ENCODE assay signal across 12 mouse cellular contexts in genomic region chr10:18435938-18436337, GRCm38 (mm10).
DNase-seq lines count a peak whose midpoint lies in the region; ATAC-seq lines count a peak whose summit lies in the region.
"Had no signal": no experiment of that assay in that cellular context is flagged by ENCODE, and none has a peak within 500 bp of the region (broad histone marks: within the 10 kb centered on the region; RNA-seq: fewer than 3 reads in every experiment).

No protein-coding gene starts in this region.

- H3K36me3 ChIP-seq in forebrain, embryonic 10.5 days (replicated peaks), result no peaks in the 10 kb centered on the region
- H3K36me3 ChIP-seq in forebrain, embryonic 13.5 days (ENCODE audit: poor library complexity, severe bottlenecking), result no peaks in the 10 kb centered on the region
- H3K36me3 ChIP-seq in hindbrain, embryonic 14.5 days (replicated peaks; ENCODE audit: control insufficient read depth, insufficient read depth), result no peaks in the 10 kb centered on the region
- H3K36me3 ChIP-seq in hindbrain, embryonic 13.5 days, result no peaks in the 10 kb centered on the region
- no peaks in the 10 kb centered on the region for H3K36me3 ChIP-seq in intestine, embryonic 15.5 days

- H3K27me3 ChIP-seq in forebrain, embryonic 10.5 days (ENCODE audit: poor library complexity, severe bottlenecking), result no peaks in the 10 kb centered on the region
- H3K27me3 ChIP-seq in forebrain, embryonic 13.5 days, result no peaks in the 10 kb centered on the region
- no peaks in the 10 kb centered on the region for H3K27me3 ChIP-seq in hindbrain, embryonic 14.5 days (ENCODE audit: control insufficient read depth, insufficient read depth, low read length)
- no peaks in the 10 kb centered on the region for H3K27me3 ChIP-seq in hindbrain, embryonic 13.5 days
- no peaks in the 10 kb centered on the region for H3K27me3 ChIP-seq in intestine, embryonic 15.5 days (replicated peaks)

- H3K9ac ChIP-seq in forebrain, embryonic 13.5 days, result no peak overlapping the region
- 0 out of 2 replicates have a peak overlapping the region, but pooled peaks have one; percentile 5 for H3K9ac ChIP-seq in hindbrain, embryonic 14.5 days
- H3K9ac ChIP-seq in hindbrain, embryonic 13.5 days, result no peak overlapping the region
- no peak overlapping the region for H3K9ac ChIP-seq in intestine, embryonic 15.5 days

- H3K4me2 ChIP-seq in forebrain, embryonic 13.5 days, result no peak overlapping the region
- no peak overlapping the region for H3K4me2 ChIP-seq in hindbrain, embryonic 14.5 days (replicated peaks)
- H3K4me2 ChIP-seq in hindbrain, embryonic 13.5 days, result no peak overlapping the region
- H3K4me2 ChIP-seq in intestine, embryonic 15.5 days (replicated peaks), result no peak overlapping the region

- H3K4me1 ChIP-seq in forebrain, embryonic 10.5 days, result peaks cover 49% of the 10 kb centered on the region
- H3K4me1 ChIP-seq in forebrain, embryonic 13.5 days, result peaks cover 21% of the 10 kb centered on the region
- H3K4me1 ChIP-seq in hindbrain, embryonic 14.5 days (replicated peaks; ENCODE audit: control insufficient read depth, insufficient read depth, low read length), result peaks cover 21% of the 10 kb centered on the region
- peaks cover 21% of the 10 kb centered on the region for H3K4me1 ChIP-seq in hindbrain, embryonic 13.5 days (replicated peaks)
- peaks cover 7% of the 10 kb centered on the region for H3K4me1 ChIP-seq in intestine, embryonic 15.5 days (replicated peaks)

- ATAC-seq in forebrain, embryonic 13.5 days, result no peak
- no peak for ATAC-seq in hindbrain, embryonic 14.5 days (ENCODE audit: low FRiP score)
- no peak for ATAC-seq in hindbrain, embryonic 13.5 days (ENCODE audit: low FRiP score)
- ATAC-seq in intestine, embryonic 15.5 days, result no peak
- no peak for ATAC-seq in erythroblast, adult 5-6 weeks (replicated peaks; ENCODE audit: low FRiP score, poor library complexity, severe bottlenecking)
- ATAC-seq: midbrain, embryonic 16.5 days had no signal

- WGBS in forebrain, embryonic 10.5 days, result 69% methylated on average over 7 of the region's 7 CpGs
- 56% methylated on average over 7 of the region's 7 CpGs for WGBS in forebrain, embryonic 13.5 days
- WGBS in hindbrain, embryonic 14.5 days, result 59% methylated on average over 7 of the region's 7 CpGs
- WGBS in hindbrain, embryonic 13.5 days, result 64% methylated on average over 7 of the region's 7 CpGs
- WGBS in intestine, embryonic 15.5 days, result 32% methylated on average over 7 of the region's 7 CpGs

- H3K9me3 ChIP-seq in forebrain, embryonic 10.5 days, result no peaks in the 10 kb centered on the region
- no peaks in the 10 kb centered on the region for H3K9me3 ChIP-seq in forebrain, embryonic 13.5 days (replicated peaks)
- no peaks in the 10 kb centered on the region for H3K9me3 ChIP-seq in hindbrain, embryonic 14.5 days (ENCODE audit: control insufficient read depth, low read length)
- H3K9me3 ChIP-seq in hindbrain, embryonic 13.5 days, result no peaks in the 10 kb centered on the region
- no peaks in the 10 kb centered on the region for H3K9me3 ChIP-seq in intestine, embryonic 15.5 days

- DNase-seq in forebrain, embryonic 10.5 days (ENCODE audit: extremely low spot score, low spot score), result no peak
- DNase-seq in hindbrain, embryonic 14.5 days (ENCODE audit: low spot score), result no peak
- DNase-seq in 3T3-L1 (ENCODE audit: low read depth, low spot score), result peak; percentile 6
- DNase-seq in embryo, embryonic 11 days, result no peak
- DNase-seq: gastrocnemius, postnatal 25 days; kidney, adult 9 months; thymus, adult 2 months had no signal

- H3K27ac ChIP-seq in forebrain, embryonic 10.5 days, result 0 out of 2 replicates have a peak overlapping the region, but pooled peaks have one; percentile 25
- H3K27ac ChIP-seq in forebrain, embryonic 13.5 days, result no peak overlapping the region
- no peak overlapping the region for H3K27ac ChIP-seq in hindbrain, embryonic 14.5 days
- no peak overlapping the region for H3K27ac ChIP-seq in hindbrain, embryonic 13.5 days
- peak overlapping the region; percentile 24 for H3K27ac ChIP-seq in intestine, embryonic 15.5 days

- no peak overlapping the region for H3K4me3 ChIP-seq in forebrain, embryonic 10.5 days
- no peak overlapping the region for H3K4me3 ChIP-seq in forebrain, embryonic 13.5 days
- no peak overlapping the region for H3K4me3 ChIP-seq in hindbrain, embryonic 14.5 days (replicated peaks; ENCODE audit: low read length)
- no peak overlapping the region for H3K4me3 ChIP-seq in hindbrain, embryonic 13.5 days
- H3K4me3 ChIP-seq in intestine, embryonic 15.5 days (replicated peaks), result no peak overlapping the region

Comparison
In these comparisons a context has a peak if more than half of its experiments do, and no peak if none do; other contexts are left out.
1. H3K27ac ChIP-seq: peak in forebrain, embryonic 10.5 days (single experiment) and intestine, embryonic 15.5 days (single experiment); none in forebrain, embryonic 13.5 days (single experiment), hindbrain, embryonic 14.5 days (single experiment) and hindbrain, embryonic 13.5 days (single experiment).